Comparison of ENCODE assay signal across 24 mouse cellular contexts in the genomic region with DNA sequence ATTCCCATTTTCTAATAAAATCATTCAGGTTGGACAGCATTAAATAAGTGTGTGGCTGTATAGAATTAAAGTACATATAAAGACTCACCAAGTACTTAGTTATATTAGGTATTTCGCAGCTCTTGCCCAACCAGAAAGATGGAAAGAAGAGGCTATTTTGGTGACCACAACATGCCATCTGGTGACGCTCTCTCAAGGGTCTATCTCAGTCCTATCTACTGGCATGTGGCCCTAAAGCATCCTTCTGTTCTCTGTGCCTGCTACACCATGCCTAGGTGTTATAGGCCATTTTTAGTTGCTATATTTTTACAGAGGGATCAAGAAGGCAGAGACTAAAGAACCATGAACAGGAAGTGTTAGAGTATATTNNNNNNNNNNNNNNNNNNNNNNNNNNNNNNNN.
DNase-seq lines count a peak whose midpoint lies in the region; ATAC-seq lines count a peak whose summit lies in the region.
"Had no signal": no experiment of that assay in that cellular context is flagged by ENCODE, and none has a peak within 500 bp of the region (broad histone marks: within the 10 kb centered on the region; RNA-seq: fewer than 3 reads in every experiment).

No protein-coding gene starts in this region.

- H3K27me3 ChIP-seq in hindbrain, embryonic 14.5 days (ENCODE audit: control insufficient read depth, insufficient read depth, low read length), result no peaks in the 10 kb centered on the region
- no peaks in the 10 kb centered on the region for H3K27me3 ChIP-seq in hindbrain, embryonic 16.5 days (replicated peaks; ENCODE audit: control insufficient read depth, insufficient read depth, low read length)
- H3K27me3 ChIP-seq in neural tube, embryonic 15.5 days (replicated peaks), result no peaks in the 10 kb centered on the region
- H3K27me3 ChIP-seq: forebrain, embryonic 12.5 days; hindbrain, embryonic 12.5 days; liver, embryonic 13.5 days; midbrain, embryonic 12.5 days; neural tube, embryonic 13.5 days had no signal

- no peak for DNase-seq in cerebellum, postnatal 36 days
- no peak for DNase-seq in hindbrain, embryonic 14.5 days (ENCODE audit: low spot score)
- no peak for DNase-seq in neural tube, embryonic 10.5 days (ENCODE audit: extremely low spot score, low spot score)
- no peak for DNase-seq in gastrocnemius, postnatal 14 days
- DNase-seq: adrenal gland, postnatal 14 days; gastrocnemius, adult 2 months; heart, postnatal 10 days; kidney, adult 9 months; kidney, postnatal 14 days; layer of hippocampus, postnatal 36 days; liver, embryonic 13.5 days; lung, adult 2 months; lung, postnatal 14 days; thymus, postnatal 14 days had no signal

- no peaks in the 10 kb centered on the region for H3K9me3 ChIP-seq in hindbrain, embryonic 14.5 days (ENCODE audit: control insufficient read depth, low read length)
- no peaks in the 10 kb centered on the region for H3K9me3 ChIP-seq in hindbrain, embryonic 16.5 days (ENCODE audit: control insufficient read depth, low read length)
- no peaks in the 10 kb centered on the region for H3K9me3 ChIP-seq in neural tube, embryonic 15.5 days (replicated peaks)
- H3K9me3 ChIP-seq: embryonic facial prominence, embryonic 13.5 days; forebrain, embryonic 12.5 days; hindbrain, embryonic 12.5 days; liver, embryonic 13.5 days; midbrain, embryonic 12.5 days; neural tube, embryonic 13.5 days had no signal

- H3K9ac ChIP-seq in hindbrain, embryonic 14.5 days, result peak overlapping the region; percentile 28; the same call in 1 of the 2 replicates
- no peak overlapping the region for H3K9ac ChIP-seq in hindbrain, embryonic 16.5 days (ENCODE audit: low read depth, low read length)
- no peak overlapping the region for H3K9ac ChIP-seq in neural tube, embryonic 15.5 days (replicated peaks)
- H3K9ac ChIP-seq: embryonic facial prominence, embryonic 13.5 days; forebrain, embryonic 12.5 days; hindbrain, embryonic 12.5 days; liver, embryonic 13.5 days; midbrain, embryonic 12.5 days; neural tube, embryonic 13.5 days had no signal

- no peak overlapping the region for H3K4me2 ChIP-seq in hindbrain, embryonic 14.5 days (replicated peaks)
- H3K4me2 ChIP-seq in hindbrain, embryonic 16.5 days (ENCODE audit: low read length), result no peak overlapping the region
- H3K4me2 ChIP-seq in neural tube, embryonic 15.5 days, result no peak overlapping the region
- H3K4me2 ChIP-seq: embryonic facial prominence, embryonic 13.5 days; forebrain, embryonic 12.5 days; hindbrain, embryonic 12.5 days; liver, embryonic 13.5 days; midbrain, embryonic 12.5 days; neural tube, embryonic 13.5 days had no signal

- no peaks in the 10 kb centered on the region for H3K36me3 ChIP-seq in hindbrain, embryonic 14.5 days (replicated peaks; ENCODE audit: control insufficient read depth, insufficient read depth)
- H3K36me3 ChIP-seq in hindbrain, embryonic 16.5 days (ENCODE audit: control insufficient read depth, insufficient read depth, low read length), result no peaks in the 10 kb centered on the region
- no peaks in the 10 kb centered on the region for H3K36me3 ChIP-seq in neural tube, embryonic 15.5 days
- H3K36me3 ChIP-seq: embryonic facial prominence, embryonic 13.5 days; forebrain, embryonic 12.5 days; hindbrain, embryonic 12.5 days; liver, embryonic 13.5 days; midbrain, embryonic 12.5 days; neural tube, embryonic 13.5 days had no signal

- WGBS in hindbrain, embryonic 14.5 days, result 83% methylated on average over 2 of the region's 2 CpGs
- 69% methylated on average over 2 of the region's 2 CpGs for WGBS in hindbrain, embryonic 16.5 days
- WGBS in neural tube, embryonic 15.5 days, result 73% methylated on average over 2 of the region's 2 CpGs

- H3K4me1 ChIP-seq in hindbrain, embryonic 14.5 days (replicated peaks; ENCODE audit: control insufficient read depth, insufficient read depth, low read length), result no peaks in the 10 kb centered on the region
- H3K4me1 ChIP-seq in hindbrain, embryonic 16.5 days (ENCODE audit: control insufficient read depth, insufficient read depth, low read depth, low read length), result no peaks in the 10 kb centered on the region
- 0 out of 2 replicates have a peak, but pooled peaks cover 6% of the 10 kb centered on the region for H3K4me1 ChIP-seq in neural tube, embryonic 15.5 days
- H3K4me1 ChIP-seq: embryonic facial prominence, embryonic 13.5 days; forebrain, embryonic 12.5 days; hindbrain, embryonic 12.5 days; liver, embryonic 13.5 days; midbrain, embryonic 12.5 days had no signal

- intact Hi-C loops in gastrocnemius, postnatal 14 days (cut with DNase I; ENCODE audit: low total_unique reads), result no loop called here

- H3K4me3 ChIP-seq in hindbrain, embryonic 14.5 days (replicated peaks; ENCODE audit: low read length), result no peak overlapping the region
- no peak overlapping the region for H3K4me3 ChIP-seq in hindbrain, embryonic 16.5 days (ENCODE audit: low read length)
- no peak overlapping the region for H3K4me3 ChIP-seq in neural tube, embryonic 15.5 days (replicated peaks)
- H3K4me3 ChIP-seq: embryonic facial prominence, embryonic 13.5 days; erythroblast, embryonic 14.5 days; forebrain, embryonic 12.5 days; gastrocnemius, adult 2 months; hindbrain, embryonic 12.5 days; liver, embryonic 13.5 days; midbrain, embryonic 12.5 days; neural tube, embryonic 13.5 days had no signal

- 0 out of 2 replicates have a peak, but pooled peaks have one; percentile 27 for ATAC-seq in cerebellum, adult (ENCODE audit: insufficient number of reproducible peaks, low FRiP score, low TSS enrichment)
- no peak for ATAC-seq in hindbrain, embryonic 14.5 days (ENCODE audit: low FRiP score)
- no peak; the same call in 1 of the 2 replicates for ATAC-seq in hindbrain, embryonic 16.5 days
- ATAC-seq in neural tube, embryonic 15.5 days (ENCODE audit: low FRiP score), result 0 out of 2 replicates have a peak, but pooled peaks have one; percentile 4
- ATAC-seq: intestine, embryonic 16.5 days had no signal

- no peak overlapping the region; the same call in 1 of the 2 replicates for H3K27ac ChIP-seq in hindbrain, embryonic 14.5 days
- no peak overlapping the region for H3K27ac ChIP-seq in hindbrain, embryonic 16.5 days (ENCODE audit: low read depth, low read length)
- H3K27ac ChIP-seq in neural tube, embryonic 15.5 days (replicated peaks), result no peak overlapping the region
- H3K27ac ChIP-seq: embryonic facial prominence, embryonic 13.5 days; forebrain, embryonic 12.5 days; gastrocnemius, adult 2 months; hindbrain, embryonic 12.5 days; liver, embryonic 13.5 days; midbrain, embryonic 12.5 days; neural tube, embryonic 13.5 days had no signal

Comparison
In these comparisons a context has a peak if more than half of its experiments do, and no peak if none do; other contexts are left out.
1. ATAC-seq: peak in cerebellum, adult (single experiment) and neural tube, embryonic 15.5 days (single experiment); none in hindbrain, embryonic 14.5 days (single experiment) and hindbrain, embryonic 16.5 days (single experiment).